Mouse (Mus musculus) layer of hippocampus, adult 6 months (tissue): ENCODE measurements around the gene Col6a2. TPM values are rescaled to one million over a fixed set of nuclear protein-coding genes. Genes with fewer than 3 reads are reported as not detected.

ENCODE experiments used
- long read RNA-seq, 2 experiments: library from polyadenylated mRNA; unstranded; transcript quantifications; one replicate each; pipeline ENCODE4 v2.0.0; 2019 to 2020
- polyA plus RNA-seq: library from polyadenylated mRNA; unstranded; fragments of <200 nt; fragmentation: Nextera tagmentation; gene quantifications from 2 replicates; pipeline ENCODE4 v1.2.3, GENCODE M21; 2021

Col6a2 gene
- 0.55 and 0.68 TPM in 2 replicates for polyA plus RNA-seq
- long read RNA-seq, experiment 1, partial matches to known transcripts, result 4 of 4 reads
- long read RNA-seq, experiment 1, other reads (novel, unspliced or antisense), result 0 of 4 reads
- long read RNA-seq, experiment 2, partial matches to known transcripts, result 1 of 6 reads
- long read RNA-seq, experiment 2, other reads (novel, unspliced or antisense), result 1 of 6 reads

DNA sequence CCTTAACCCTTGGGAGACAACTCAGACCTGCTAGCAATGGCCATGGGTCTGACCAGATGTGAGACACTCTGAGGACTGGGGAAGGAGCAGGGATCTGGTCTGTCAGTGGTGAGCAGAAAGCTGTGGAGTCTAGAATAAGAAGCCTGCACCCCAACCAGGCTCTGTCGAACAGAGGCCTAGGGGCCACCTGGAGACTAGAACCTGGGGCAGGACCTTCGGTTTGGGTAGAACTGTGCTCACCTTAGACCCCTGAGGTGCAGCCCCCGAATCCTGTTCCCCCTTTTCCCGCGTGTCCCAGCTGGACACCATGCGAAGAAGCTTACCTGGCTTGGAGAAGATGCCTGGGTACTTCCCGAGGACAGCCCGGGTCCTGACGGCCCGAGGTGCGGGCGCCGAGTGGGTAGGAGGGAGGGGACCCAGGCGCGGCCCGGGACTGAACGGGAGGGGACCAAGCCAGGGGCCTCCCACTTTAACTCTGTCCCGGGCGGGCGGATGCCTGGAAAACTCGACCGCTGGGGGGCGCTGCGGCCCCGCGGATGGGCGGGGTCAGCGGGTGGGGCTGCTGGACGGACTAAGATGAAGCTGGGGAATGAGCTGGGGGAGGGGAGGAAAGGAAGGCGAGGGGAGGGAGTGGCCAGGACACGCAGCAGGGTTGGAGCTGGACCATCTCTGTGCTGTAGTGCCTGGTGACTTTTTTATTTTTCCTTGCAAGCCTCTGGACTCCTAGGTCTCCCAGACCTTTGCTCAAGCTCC is at the start of gene Col6a2:
Col6a2 (minus strand) TSS at position 703 of the 753 bp plus-strand sequence.

DNA sequence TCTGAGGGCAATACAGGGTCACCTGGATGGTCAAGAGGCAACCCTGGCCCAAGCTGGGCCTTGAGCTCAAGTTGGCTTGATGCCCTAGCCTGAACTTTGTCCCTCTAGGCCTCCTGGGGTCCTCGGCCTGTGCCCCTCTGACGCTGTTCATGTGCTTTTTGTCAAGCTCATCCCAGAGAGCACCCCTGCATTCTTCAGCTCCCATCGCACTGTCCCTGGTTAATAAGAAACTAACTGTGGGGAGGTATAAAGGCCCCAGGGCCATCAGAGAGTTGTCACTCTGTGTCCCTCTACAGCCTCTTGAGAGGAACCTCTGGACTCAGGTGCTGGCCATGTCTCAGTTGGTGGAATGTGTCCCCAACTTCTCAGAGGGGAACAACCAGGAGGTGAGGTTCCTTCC is 48.1 kb downstream of the Col6a2 start, which contains the start of gene Ftcd:
Ftcd (plus strand) TSS at position 275 of the 400 bp plus-strand sequence.

DNA sequence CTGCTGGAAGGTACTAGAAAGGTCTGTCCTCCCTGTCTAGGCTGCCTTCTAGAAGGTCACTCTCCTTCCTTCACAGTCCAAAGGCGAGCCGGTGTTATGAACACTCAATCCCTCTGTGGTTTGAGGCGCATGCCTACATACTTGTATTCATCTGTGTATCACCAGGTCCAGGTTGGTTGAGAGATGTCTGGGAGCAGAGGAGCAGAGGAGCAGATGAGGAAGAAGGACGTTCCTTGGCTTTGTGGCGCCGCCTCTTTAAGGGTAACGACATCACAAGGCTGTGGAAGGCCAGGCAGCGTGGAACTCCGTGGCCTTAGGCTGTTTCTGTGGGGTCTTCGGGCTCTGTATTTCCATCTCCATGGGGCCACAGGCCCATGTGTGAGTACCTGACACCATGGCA is 61.5 kb downstream of the Col6a2 start, which contains the start of gene Spatc1l:
Spatc1l (plus strand) TSS at position 301 of the 400 bp plus-strand sequence.

Other genes starting within 250 kb of the Col6a2 start
- gene AC141477.1, start 183.2 kb downstream of the Col6a2 start, polyA plus RNA-seq, result not detected in 2 replicates
- gene Pcnt, start 180.8 kb downstream of the Col6a2 start, polyA plus RNA-seq, result 5.8 and 11.4 TPM in 2 replicates
- gene 2610028H24Rik, start 174.5 kb downstream of the Col6a2 start, polyA plus RNA-seq, result 0.30 TPM in 2 replicates
- gene Mcm3ap, start 154.7 kb downstream of the Col6a2 start, polyA plus RNA-seq, result 18.7 and 19.0 TPM in 2 replicates
- 3.4 and 3.9 TPM in 2 replicates for gene Ybey, start 154.5 kb downstream of the Col6a2 start, polyA plus RNA-seq
- gene Lss, start 92.0 kb downstream of the Col6a2 start, polyA plus RNA-seq, result 11.4 and 16.8 TPM in 2 replicates
- not detected in 2 replicates for gene Spatc1l, start 61.4 kb downstream of the Col6a2 start, polyA plus RNA-seq
- not detected in 2 replicates for gene Ftcd, start 48.0 kb downstream of the Col6a2 start, polyA plus RNA-seq
- 0.68 and 0.75 TPM in 2 replicates for gene Col6a1, start 102.5 kb upstream of the Col6a2 start, polyA plus RNA-seq